30 mouse cellular contexts compared by ENCODE assay signal in genomic region chr5:18342765-18343454, GRCm38 (mm10). TPM values are rescaled to one million over a fixed set of nuclear protein-coding genes. Genes with fewer than 3 reads are reported as not detected.
DNase-seq lines count a peak whose midpoint lies in the region; ATAC-seq lines count a peak whose summit lies in the region.
"Had no signal": no experiment of that assay in that cellular context is flagged by ENCODE, and none has a peak within 500 bp of the region (broad histone marks: within the 10 kb centered on the region; RNA-seq: fewer than 3 reads in every experiment).

No protein-coding gene starts in this region.

- peak; percentile 45 for ATAC-seq in frontal cortex, adult (ENCODE audit: low TSS enrichment)
- no peak for ATAC-seq in liver, embryonic 12.5 days
- ATAC-seq in megakaryocyte, adult 5-6 weeks (ENCODE audit: poor library complexity, severe bottlenecking): no peak
- ATAC-seq: liver, postnatal 0 days; lung, postnatal 0 days had no signal

- no peak overlapping the region for H3K9ac ChIP-seq in liver, embryonic 12.5 days
- H3K9ac ChIP-seq: embryonic facial prominence, embryonic 12.5 days; forebrain, embryonic 13.5 days; heart, embryonic 12.5 days; limb, embryonic 15.5 days; liver, postnatal 0 days had no signal

- no peak overlapping the region for H3K27ac ChIP-seq in liver, embryonic 12.5 days
- H3K27ac ChIP-seq: embryonic facial prominence, embryonic 12.5 days; forebrain, embryonic 13.5 days; hindbrain, postnatal 0 days; kidney, postnatal 0 days; left cerebral cortex, adult 2 months; limb, embryonic 15.5 days; macrophage; midbrain, embryonic 10.5 days had no signal

- H3K4me3 ChIP-seq in liver, embryonic 12.5 days: no peak overlapping the region
- H3K4me3 ChIP-seq: embryonic facial prominence, embryonic 12.5 days; erythroblast, embryonic 14.5 days; forebrain, embryonic 13.5 days; heart, embryonic 12.5 days; left cerebral cortex, adult 2 months; limb, embryonic 15.5 days; midbrain, embryonic 10.5 days had no signal

- no peaks in the 10 kb centered on the region for H3K36me3 ChIP-seq in liver, embryonic 12.5 days
- H3K36me3 ChIP-seq: embryonic facial prominence, embryonic 12.5 days; G1E; limb, embryonic 15.5 days had no signal

- 73% methylated on average over 4 of the region's 4 CpGs for WGBS in liver, embryonic 12.5 days (ENCODE audit: insufficient replicate concordance)

- H3K4me1 ChIP-seq in liver, embryonic 12.5 days: no peaks in the 10 kb centered on the region
- H3K4me1 ChIP-seq: embryonic facial prominence, embryonic 12.5 days; forebrain, embryonic 13.5 days; limb, embryonic 15.5 days; midbrain, embryonic 10.5 days had no signal

- no peak overlapping the region for H3K4me2 ChIP-seq in liver, embryonic 12.5 days
- H3K4me2 ChIP-seq: embryonic facial prominence, embryonic 12.5 days; forebrain, embryonic 13.5 days; heart, embryonic 12.5 days; limb, embryonic 15.5 days had no signal

- H3K9me3 ChIP-seq in liver, embryonic 12.5 days (replicated peaks): no peaks in the 10 kb centered on the region
- H3K9me3 ChIP-seq: G1E; limb, embryonic 15.5 days had no signal

- DNase-seq in frontal cortex, postnatal 25 days (ENCODE audit: low spot score in 2 of 2): no peak
- peak; percentile 37 for DNase-seq in right cerebral cortex, adult 18-20 months
- DNase-seq in right cerebral cortex, postnatal 25 days: no peak
- peak; percentile 36 to 40 for DNase-seq in cerebellum, postnatal 10 days
- DNase-seq: adrenal gland, adult 2 months; B cell, adult 2 months; gastrocnemius, postnatal 14 days; heart, adult 18-20 months; heart, postnatal 14 days; layer of hippocampus, adult 9-11 months; left cerebral cortex, postnatal 4 days; liver, postnatal 0 days; thymus, adult 18-20 months; thymus, postnatal 36 days had no signal

- H3K27me3 ChIP-seq in liver, embryonic 12.5 days (replicated peaks): no peaks in the 10 kb centered on the region
- H3K27me3 ChIP-seq: CH12.LX; embryonic facial prominence, embryonic 12.5 days; forebrain, embryonic 13.5 days; heart, embryonic 12.5 days; limb, embryonic 15.5 days had no signal

RNA-seq across cellular contexts. Expression of gene Gnai1, which starts 17.2 kb away (rescaled TPM):
- 3.6 and 4.2 TPM in 2 replicates for polyA plus RNA-seq in liver, embryonic 12.5 days (2016; fragmentation: Nextera tagmentation; extraction: Ambion mirVana)
- 0.25 TPM in 1 of 2 replicates, not detected in the other for total RNA-seq in megakaryocyte, adult 5-6 weeks (2015)
- total RNA-seq in megakaryocyte, adult 5-6 weeks (2017): 0.07 and 0.12 TPM in 2 replicates
- total RNA-seq: CH12.LX had no signal
- polyA plus RNA-seq: erythroblast, embryonic 14.5 days; G1E; macrophage had no signal

Comparison
In these comparisons a context has a peak if more than half of its experiments do, and no peak if none do; other contexts are left out.
1. DNase-seq: peak in right cerebral cortex, adult 18-20 months (single experiment) and cerebellum, postnatal 10 days (2 of 2); none in frontal cortex, postnatal 25 days (0 of 2) and right cerebral cortex, postnatal 25 days (single experiment).